Mouse (Mus musculus) heart, postnatal 0 days (tissue): Measurements from ENCODE around the gene Rala. TPM values are rescaled to one million over a fixed set of nuclear protein-coding genes. Genes with fewer than 3 reads are reported as not detected.

Experiments
- ATAC-seq: fragments of 200-750 bp; cut with Nextera tagmentation; 2 replicates; pipeline ENCODE4 v1.8.0; 2017; ENCODE audit warnings: low read depth, moderate number of reproducible peaks, moderate library complexity; ENCODE audit not compliant: insufficient read depth
- DNase-seq: peaks from one replicate; pipeline ENCODE4 v3.0.0-alpha.2; 2016; ENCODE audit warnings: low spot score
- H3K27ac ChIP-seq: fragments of 300-500 bp; sonication (generic); 2 replicates; pipeline ENCODE4 v1.5.1; 2014; ENCODE audit warnings: low read depth, mild to moderate bottlenecking
- H3K27me3 ChIP-seq: fragments of 300-500 bp; sonication (generic); 2 replicates; pipeline ENCODE4 v1.6.1; 2014; ENCODE audit warnings: low read length, mixed read lengths; ENCODE audit not compliant: control insufficient read depth, insufficient read depth
- H3K36me3 ChIP-seq: fragments of 300-500 bp; sonication (generic); replicated peaks from 2 replicates; pipeline ENCODE4 v1.6.1; 2014; ENCODE audit warnings: low read length, mixed read lengths; ENCODE audit not compliant: control insufficient read depth, insufficient read depth
- H3K4me1 ChIP-seq: fragments of 300-500 bp; sonication (generic); 2 replicates; pipeline ENCODE4 v1.6.1; 2014; ENCODE audit warnings: antibody characterized with exemption; ENCODE audit not compliant: control insufficient read depth, insufficient read depth
- H3K4me2 ChIP-seq: fragments of 300-500 bp; sonication (generic); 2 replicates; pipeline ENCODE4 v1.6.1; 2014; ENCODE audit warnings: low read depth, mild to moderate bottlenecking, low read length, moderate library complexity
- H3K4me3 ChIP-seq: fragments of 300-500 bp; sonication (generic); 2 replicates; pipeline ENCODE4 v1.5.1; 2014; ENCODE audit warnings: low read depth, low read length
- H3K9ac ChIP-seq: fragments of 300-500 bp; sonication (generic); replicated peaks from 2 replicates; pipeline ENCODE4 v1.6.1; 2014; ENCODE audit warnings: low read depth, low read length, mixed read lengths
- H3K9me3 ChIP-seq: fragments of 300-500 bp; sonication (generic); replicated peaks from 2 replicates; pipeline ENCODE4 v1.6.1; 2016; ENCODE audit warnings: low read length; ENCODE audit not compliant: control insufficient read depth
- CTCF ChIP-seq: IDR thresholded peaks from 2 replicates; pipeline ENCODE4 v1.5.1; 2016; ENCODE audit warnings: antibody characterized with exemption, control low read depth, low read depth
- EP300 ChIP-seq: IDR thresholded peaks from 2 replicates; pipeline ENCODE4 v1.6.1; 2016; ENCODE audit warnings: antibody characterized with exemption, low read depth
- WGBS: fragments of 180-500 bp; shearing (Covaris S2); extraction: QIAGEN DNeasy Blood & Tissue Kit; methylation state at CpG from one replicate; pipeline ENCODE4 v1.1.7; 2014; 5-methylcytosine and 5-hydroxymethylcytosine counted together
- polyA plus RNA-seq: library from polyadenylated mRNA; unstranded; fragments of >200 nt; fragmentation: Nextera tagmentation; extraction: Ambion mirVana; gene quantifications from 2 replicates; pipeline ENCODE4 v1.2.1, GENCODE M21; 2015
- total RNA-seq: library from RNA; depleted of rRNA; stranded (reverse); fragments of >200 nt; gene quantifications from 2 replicates; pipeline ENCODE4 v1.2.3, GENCODE M21; 2014; ENCODE audit warnings: low replicate concordance

Rala gene
- total and polyA plus RNA-seq, 2 experiments from 2014 or later = 19.0 to 77.1 TPM

GRCm38 (mm10) chr13:17907309-17907708, 36.7 kb downstream of the Rala start:
- Histone ChIP-seq H3K9me3 (no peaks in the 10 kb centered on the region), H3K9ac (no peak overlapping the region), H3K4me1 (no peaks in the 10 kb centered on the region), H3K27me3 (no peaks in the 10 kb centered on the region), H3K4me3 (no peak overlapping the region), H3K4me2 (no peak overlapping the region), H3K27ac (no peak overlapping the region), H3K36me3 (no peaks in the 10 kb centered on the region)
- ATAC-seq (no peak), DNase-seq (no peak)
- WGBS = 100% methylated on average over 1 of the region's 1 CpGs
- no peak for TF ChIP-seq EP300
- no peak for TF ChIP-seq CTCF

GRCm38 (mm10) chr13:17901474-17901873, 42.6 kb downstream of the Rala start:
- Histone ChIP-seq H3K4me3 (no peak overlapping the region), H3K4me2 (no peak overlapping the region), H3K27ac (no peak overlapping the region), H3K9ac (no peak overlapping the region), H3K9me3 (no peaks in the 10 kb centered on the region), H3K27me3 (no peaks in the 10 kb centered on the region), H3K4me1 (peaks cover 8% of the 10 kb centered on the region; the same call in 1 of the 2 replicates), H3K36me3 (no peaks in the 10 kb centered on the region)
- peak; percentile 6 for DNase-seq
- TF ChIP-seq CTCF (no peak), EP300 (no peak)
- WGBS = 31% methylated on average over 4 of the region's 4 CpGs
- 0 out of 2 replicates have a peak, but pooled peaks have one; percentile 39 for ATAC-seq

GRCm38 (mm10) chr13:17900641-17901040, 43.4 kb downstream of the Rala start:
- no peak overlapping the region for H3K4me2 ChIP-seq

GRCm38 (mm10) chr13:17897040-17897439, 47.0 kb downstream of the Rala start:
- no peak for ATAC-seq
- no peak for DNase-seq
- Histone ChIP-seq H3K9me3 (no peaks in the 10 kb centered on the region), H3K27me3 (no peaks in the 10 kb centered on the region), H3K4me2 (no peak overlapping the region), H3K4me3 (no peak overlapping the region), H3K27ac (no peak overlapping the region), H3K4me1 (peaks cover 7% of the 10 kb centered on the region; the same call in 1 of the 2 replicates), H3K9ac (no peak overlapping the region), H3K36me3 (peaks cover 25% of the 10 kb centered on the region)
- 89% methylated on average over 1 of the region's 1 CpGs for WGBS
- TF ChIP-seq EP300 = no peak
- no peak for TF ChIP-seq CTCF

More at GRCm38 (mm10) chr13:17900641-17901040, 43.4 kb downstream of the Rala start:
- H3K9me3 ChIP-seq = no peaks in the 10 kb centered on the region
- peaks cover 8% of the 10 kb centered on the region; the same call in 1 of the 2 replicates for H3K4me1 ChIP-seq
- WGBS = 66% methylated on average over 5 of the region's 5 CpGs
- H3K27me3 ChIP-seq = no peaks in the 10 kb centered on the region
- H3K36me3 ChIP-seq = 0 out of 2 replicates have a peak, but pooled peaks cover 5% of the 10 kb centered on the region
- ATAC-seq = no peak
- no peak overlapping the region for H3K27ac ChIP-seq
- no peak overlapping the region for H3K4me3 ChIP-seq
- DNase-seq = no peak
- no peak for TF ChIP-seq CTCF
- no peak for TF ChIP-seq EP300
- H3K9ac ChIP-seq = no peak overlapping the region

- H3K27me3 ChIP-seq = no peaks in the 10 kb centered on the region
- H3K4me3 ChIP-seq = no peak overlapping the region
- 88% methylated on average over 6 of the region's 6 CpGs for WGBS
- H3K4me1 ChIP-seq = no peaks in the 10 kb centered on the region
- TF ChIP-seq CTCF (no peak), EP300 (no peak)
- no peaks in the 10 kb centered on the region for H3K9me3 ChIP-seq
- no peak overlapping the region for H3K27ac ChIP-seq
- DNase-seq (no peak), ATAC-seq (no peak)
- no peak overlapping the region for H3K9ac ChIP-seq
- no peak overlapping the region for H3K4me2 ChIP-seq
- peaks cover 61% of the 10 kb centered on the region for H3K36me3 ChIP-seq
These were observed 52.5 kb downstream of the Rala start for GRCm38 (mm10) chr13:17891545-17891944.

GRCm38 (mm10) chr13:17884211-17884610, 59.8 kb downstream of the Rala start:
- WGBS = 78% methylated on average over 8 of the region's 8 CpGs

More at GRCm38 (mm10) chr13:17884211-17884610, 59.8 kb downstream of the Rala start:
- Histone ChIP-seq H3K4me3 (no peak overlapping the region), H3K4me2 (no peak overlapping the region), H3K36me3 (peaks cover 36% of the 10 kb centered on the region), H3K9ac (no peak overlapping the region), H3K27me3 (no peaks in the 10 kb centered on the region), H3K27ac (no peak overlapping the region), H3K9me3 (no peaks in the 10 kb centered on the region), H3K4me1 (no peaks in the 10 kb centered on the region)
- DNase-seq = no peak
- TF ChIP-seq CTCF (no peak), EP300 (no peak)
- no peak for ATAC-seq
